Mouse (Mus musculus): ENCODE results near the gene Trabd2b.

- TF ChIP-seq CTCF (IDR thresholded peaks at IDR 0.05; ENCODE audit: low read depth, low read length) (no peak), GATA1 (IDR thresholded peaks at IDR 0.05; ENCODE audit: borderline replicate concordance, low read length) (no peak), POLR2AphosphoS5 (IDR thresholded peaks at IDR 0.05; ENCODE audit: insufficient replicate concordance, low read depth, low read length) (no peak)
These were observed at the start of gene Trabd2b for GRCm38 (mm10) chr4:114406355-114407101.

Measured in G1E (cell line).